Mouse (Mus musculus): ENCODE measurements at regions not wholly inside any gene's neighbourhood (a gene's known extent, or its start where the extent isn't known, plus 50 kb on each side); places are given as distances from the start of the nearest gene placed in this dataset.

DNA sequence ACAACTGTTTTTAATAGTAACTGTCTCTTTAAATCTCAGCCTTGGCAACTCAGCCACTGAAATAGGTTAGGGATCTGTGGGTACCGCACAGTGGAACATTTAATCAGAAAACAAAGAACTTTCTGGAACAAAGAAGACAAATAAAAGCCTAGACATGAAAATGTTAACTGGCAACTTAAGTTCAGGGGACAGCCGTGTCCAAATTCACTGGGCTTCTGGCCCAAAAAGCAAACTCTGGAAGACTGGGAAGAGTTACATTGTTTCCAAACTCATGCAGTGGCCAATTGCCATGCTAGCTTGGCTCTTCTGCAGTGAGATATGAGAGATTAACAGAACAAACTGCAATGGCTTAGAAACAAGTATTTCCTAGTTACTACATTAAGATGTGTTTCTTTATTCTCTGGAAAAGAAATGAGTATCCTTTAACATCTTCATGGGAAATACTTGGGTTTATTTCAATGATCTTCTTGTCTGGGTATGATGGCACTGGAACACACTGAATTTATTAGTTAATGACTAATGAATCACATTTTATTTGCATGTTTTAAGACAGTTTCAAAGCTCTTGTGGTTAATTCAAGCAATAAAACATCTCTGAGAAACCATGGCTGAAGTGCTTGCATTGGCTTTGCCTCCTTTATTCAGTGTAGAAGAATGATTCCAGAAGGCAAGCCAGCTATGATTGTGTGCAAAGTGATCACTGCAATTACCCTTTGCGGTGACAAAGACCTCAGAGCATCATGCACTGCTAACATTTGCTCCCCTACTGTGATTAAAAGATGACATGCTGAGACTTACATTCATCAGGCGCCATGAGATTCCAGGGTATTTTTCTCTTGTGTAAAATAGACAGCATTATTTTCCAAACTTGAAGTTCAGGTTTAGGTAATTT is 259.2 kb upstream of the Tbl1xr1 start:
- ATAC-seq (ENCODE audit: insufficient read depth, low FRiP score): no peak
- 59% methylated on average over 4 of the region's 4 CpGs for WGBS
- Histone ChIP-seq H3K27me3 (ENCODE audit: control insufficient read depth, insufficient read depth, low read length) (no peaks in the 10 kb centered on the region), H3K9ac (ENCODE audit: low read length) (no peak overlapping the region), H3K9me3 (replicated peaks; ENCODE audit: control insufficient read depth, low read length) (no peaks in the 10 kb centered on the region), H3K4me2 (ENCODE audit: low read depth, low read length) (no peak overlapping the region), H3K4me3 (replicated peaks; ENCODE audit: low read length) (no peak overlapping the region), H3K36me3 (ENCODE audit: control insufficient read depth, insufficient read depth, low read length) (no peaks in the 10 kb centered on the region), H3K27ac (ENCODE audit: low read length) (no peak overlapping the region), H3K4me1 (ENCODE audit: control insufficient read depth, insufficient read depth, low read length) (0 out of 2 replicates have a peak, but pooled peaks cover 3% of the 10 kb centered on the region)

DNA sequence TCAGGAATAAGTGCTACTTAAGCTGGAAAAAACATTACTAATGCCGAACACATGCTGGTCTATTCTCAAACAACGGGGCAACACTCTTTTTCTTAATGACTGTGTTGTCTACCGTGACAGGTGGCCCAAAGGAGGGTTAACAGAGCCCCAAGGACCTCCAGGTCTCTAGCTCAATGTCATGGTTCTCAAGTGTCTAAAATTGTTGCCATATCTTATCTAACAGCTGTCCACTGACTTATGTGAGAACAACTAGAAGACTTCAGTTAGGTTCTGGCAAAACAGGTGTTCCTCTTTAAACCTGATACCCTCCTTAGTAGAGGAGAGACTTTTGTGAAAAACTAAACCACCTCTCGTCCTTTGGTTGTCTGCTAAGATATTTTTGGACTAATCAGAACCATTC is 257.4 kb upstream of the Tbl1xr1 start:
- Histone ChIP-seq H3K4me3 (replicated peaks; ENCODE audit: low read length) (no peak overlapping the region), H3K36me3 (ENCODE audit: control insufficient read depth, insufficient read depth, low read length) (no peaks in the 10 kb centered on the region), H3K4me2 (ENCODE audit: low read depth, low read length) (no peak overlapping the region), H3K27me3 (ENCODE audit: control insufficient read depth, insufficient read depth, low read length) (no peaks in the 10 kb centered on the region), H3K9ac (ENCODE audit: low read length) (no peak overlapping the region), H3K27ac (ENCODE audit: low read length) (no peak overlapping the region), H3K4me1 (ENCODE audit: control insufficient read depth, insufficient read depth, low read length) (0 out of 2 replicates have a peak, but pooled peaks cover 3% of the 10 kb centered on the region), H3K9me3 (replicated peaks; ENCODE audit: control insufficient read depth, low read length) (no peaks in the 10 kb centered on the region)
- no peak for ATAC-seq (ENCODE audit: insufficient read depth, low FRiP score)
- WGBS: 66% methylated on average over 4 of the region's 4 CpGs

- WGBS: 60% methylated on average over 3 of the region's 3 CpGs
- Histone ChIP-seq H3K27me3 (ENCODE audit: control insufficient read depth, insufficient read depth, low read length) (no peaks in the 10 kb centered on the region), H3K4me3 (replicated peaks; ENCODE audit: low read length) (no peak overlapping the region), H3K27ac (ENCODE audit: low read length) (no peak overlapping the region), H3K4me2 (ENCODE audit: low read depth, low read length) (no peak overlapping the region), H3K36me3 (ENCODE audit: control insufficient read depth, insufficient read depth, low read length) (no peaks in the 10 kb centered on the region), H3K9ac (ENCODE audit: low read length) (no peak overlapping the region), H3K9me3 (replicated peaks; ENCODE audit: control insufficient read depth, low read length) (no peaks in the 10 kb centered on the region), H3K4me1 (ENCODE audit: control insufficient read depth, insufficient read depth, low read length) (0 out of 2 replicates have a peak, but pooled peaks cover 3% of the 10 kb centered on the region)
- no peak for ATAC-seq (ENCODE audit: insufficient read depth, low FRiP score)
These were observed 256.3 kb upstream of the Tbl1xr1 start for GRCm38 (mm10) chr3:21820051-21820598.

GRCm38 (mm10) chr3:21822675-21823074 is 253.8 kb upstream of the Tbl1xr1 start:
- H3K9me3 ChIP-seq (replicated peaks; ENCODE audit: control insufficient read depth, low read length): no peaks in the 10 kb centered on the region
- 81% methylated on average over 4 of the region's 4 CpGs for WGBS
- no peaks in the 10 kb centered on the region for H3K27me3 ChIP-seq (ENCODE audit: control insufficient read depth, insufficient read depth, low read length)
- H3K4me1 ChIP-seq (ENCODE audit: control insufficient read depth, insufficient read depth, low read length): 0 out of 2 replicates have a peak, but pooled peaks cover 3% of the 10 kb centered on the region
- H3K4me2 ChIP-seq (ENCODE audit: low read depth, low read length): no peak overlapping the region
- H3K9ac ChIP-seq (ENCODE audit: low read length): no peak overlapping the region
- no peaks in the 10 kb centered on the region for H3K36me3 ChIP-seq (ENCODE audit: control insufficient read depth, insufficient read depth, low read length)
- no peak for ATAC-seq (ENCODE audit: insufficient read depth, low FRiP score)
- H3K4me3 ChIP-seq (replicated peaks; ENCODE audit: low read length): no peak overlapping the region
- H3K27ac ChIP-seq (ENCODE audit: low read length): no peak overlapping the region

- no peak overlapping the region for H3K9ac ChIP-seq (ENCODE audit: low read length)
- H3K27ac ChIP-seq (ENCODE audit: low read length): no peak overlapping the region
- 79% methylated on average over 4 of the region's 4 CpGs for WGBS
- H3K9me3 ChIP-seq (replicated peaks; ENCODE audit: control insufficient read depth, low read length): no peaks in the 10 kb centered on the region
- H3K27me3 ChIP-seq (ENCODE audit: control insufficient read depth, insufficient read depth, low read length): no peaks in the 10 kb centered on the region
- H3K4me2 ChIP-seq (ENCODE audit: low read depth, low read length): no peak overlapping the region
- H3K4me3 ChIP-seq (replicated peaks; ENCODE audit: low read length): no peak overlapping the region
- H3K4me1 ChIP-seq (ENCODE audit: control insufficient read depth, insufficient read depth, low read length): 0 out of 2 replicates have a peak, but pooled peaks cover 3% of the 10 kb centered on the region
- H3K36me3 ChIP-seq (ENCODE audit: control insufficient read depth, insufficient read depth, low read length): no peaks in the 10 kb centered on the region
- no peak for ATAC-seq (ENCODE audit: insufficient read depth, low FRiP score)
These were observed 253.1 kb upstream of the Tbl1xr1 start for GRCm38 (mm10) chr3:21823331-21823730.

- Histone ChIP-seq H3K4me2 (ENCODE audit: low read depth, low read length) (no peak overlapping the region), H3K4me3 (replicated peaks; ENCODE audit: low read length) (no peak overlapping the region), H3K36me3 (ENCODE audit: control insufficient read depth, insufficient read depth, low read length) (no peaks in the 10 kb centered on the region), H3K9me3 (replicated peaks; ENCODE audit: control insufficient read depth, low read length) (no peaks in the 10 kb centered on the region), H3K4me1 (ENCODE audit: control insufficient read depth, insufficient read depth, low read length) (0 out of 2 replicates have a peak, but pooled peaks cover 3% of the 10 kb centered on the region), H3K27ac (ENCODE audit: low read length) (no peak overlapping the region), H3K27me3 (ENCODE audit: control insufficient read depth, insufficient read depth, low read length) (no peaks in the 10 kb centered on the region), H3K9ac (ENCODE audit: low read length) (no peak overlapping the region)
- 55% methylated on average over 8 of the region's 8 CpGs for WGBS
- no peak for ATAC-seq (ENCODE audit: insufficient read depth, low FRiP score)
These were observed 252.2 kb upstream of the Tbl1xr1 start for GRCm38 (mm10) chr3:21824101-21824880.

- Histone ChIP-seq H3K9ac (ENCODE audit: low read length) (no peak overlapping the region), H3K4me2 (ENCODE audit: low read depth, low read length) (no peak overlapping the region), H3K27me3 (ENCODE audit: control insufficient read depth, insufficient read depth, low read length) (no peaks in the 10 kb centered on the region), H3K36me3 (ENCODE audit: control insufficient read depth, insufficient read depth, low read length) (no peaks in the 10 kb centered on the region), H3K4me1 (ENCODE audit: control insufficient read depth, insufficient read depth, low read length) (0 out of 2 replicates have a peak, but pooled peaks cover 1% of the 10 kb centered on the region), H3K9me3 (replicated peaks; ENCODE audit: control insufficient read depth, low read length) (no peaks in the 10 kb centered on the region), H3K4me3 (replicated peaks; ENCODE audit: low read length) (no peak overlapping the region), H3K27ac (ENCODE audit: low read length) (no peak overlapping the region)
- 81% methylated on average over 5 of the region's 5 CpGs for WGBS
- ATAC-seq (ENCODE audit: insufficient read depth, low FRiP score): no peak
These were observed 251.4 kb upstream of the Tbl1xr1 start for GRCm38 (mm10) chr3:21824913-21825610.

DNA sequence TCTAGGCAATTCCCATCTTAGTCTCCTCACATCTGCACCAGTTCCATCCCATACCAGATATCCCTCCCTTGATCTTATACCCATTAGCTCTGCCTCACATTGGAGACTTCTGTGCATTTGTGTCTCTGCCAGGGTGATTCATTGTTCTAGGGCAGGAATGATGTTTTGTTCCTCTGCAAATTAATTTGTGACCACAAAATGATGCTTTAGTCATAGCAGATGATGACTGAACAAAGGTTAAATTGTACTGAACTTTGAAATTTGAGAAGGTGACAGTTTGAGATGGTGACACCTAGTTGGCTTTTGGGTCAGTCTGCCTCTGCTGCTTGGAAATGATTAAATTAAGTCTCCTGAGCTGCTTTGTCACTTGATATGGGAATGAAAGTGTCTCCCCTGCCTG is 248.8 kb upstream of the Tbl1xr1 start:
- Histone ChIP-seq H3K9ac (ENCODE audit: low read length) (no peak overlapping the region), H3K27ac (ENCODE audit: low read length) (no peak overlapping the region), H3K27me3 (ENCODE audit: control insufficient read depth, insufficient read depth, low read length) (no peaks in the 10 kb centered on the region), H3K4me3 (replicated peaks; ENCODE audit: low read length) (no peak overlapping the region), H3K9me3 (replicated peaks; ENCODE audit: control insufficient read depth, low read length) (no peaks in the 10 kb centered on the region), H3K36me3 (ENCODE audit: control insufficient read depth, insufficient read depth, low read length) (no peaks in the 10 kb centered on the region), H3K4me1 (ENCODE audit: control insufficient read depth, insufficient read depth, low read length) (no peaks in the 10 kb centered on the region), H3K4me2 (ENCODE audit: low read depth, low read length) (no peak overlapping the region)
- ATAC-seq (ENCODE audit: insufficient read depth, low FRiP score): no peak

All from stomach, embryonic 16.5 days (tissue).